Mouse (Mus musculus) intestine, embryonic 16.5 days (tissue): ENCODE results near the gene Fbn1. TPM values are rescaled to one million over a fixed set of nuclear protein-coding genes. Genes with fewer than 3 reads are reported as not detected.

Experiments
- ATAC-seq: fragments of 200-750 bp; cut with Nextera tagmentation; 2 replicates; pipeline ENCODE4 v1.8.0; 2017; ENCODE audit warnings: moderate TSS enrichment, moderate library complexity
- H3K27ac ChIP-seq: fragments of 300-500 bp; sonication (generic); 2 replicates; pipeline ENCODE4 v1.5.1; 2014; ENCODE audit warnings: mild to moderate bottlenecking, low read length
- H3K27me3 ChIP-seq: fragments of 300-500 bp; sonication (generic); replicated peaks from 2 replicates; pipeline ENCODE4 v1.6.1; 2014; ENCODE audit warnings: low read length, control low read depth, mixed read lengths; ENCODE audit not compliant: control insufficient read depth, insufficient read depth
- H3K36me3 ChIP-seq: fragments of 300-500 bp; sonication (generic); 2 replicates; pipeline ENCODE4 v1.6.1; 2014; ENCODE audit warnings: low read length, control low read depth; ENCODE audit not compliant: control insufficient read depth, insufficient read depth
- H3K4me1 ChIP-seq: fragments of 300-500 bp; sonication (generic); 2 replicates; pipeline ENCODE4 v1.6.1; 2014; ENCODE audit warnings: low read length, control low read depth, mixed read lengths; ENCODE audit not compliant: control insufficient read depth, insufficient read depth
- H3K4me2 ChIP-seq: fragments of 300-500 bp; sonication (generic); 2 replicates; pipeline ENCODE4 v1.6.1; 2014; ENCODE audit warnings: low read depth, low read length, control low read depth
- H3K4me3 ChIP-seq: fragments of 300-500 bp; sonication (generic); 2 replicates; pipeline ENCODE4 v1.5.1; 2014; ENCODE audit warnings: mild to moderate bottlenecking, low read length
- H3K9ac ChIP-seq: fragments of 300-500 bp; sonication (generic); 2 replicates; pipeline ENCODE4 v1.6.1; 2014; ENCODE audit warnings: low read depth, low read length
- H3K9me3 ChIP-seq: fragments of 300-500 bp; sonication (generic); 2 replicates; pipeline ENCODE4 v1.6.1; 2016; ENCODE audit warnings: low read length, control low read depth; ENCODE audit not compliant: control insufficient read depth
- WGBS: fragments of 180-500 bp; shearing (Covaris S2); extraction: QIAGEN DNeasy Blood & Tissue Kit; methylation state at CpG from one replicate; pipeline ENCODE4 v1.1.7; 2014; 5-methylcytosine and 5-hydroxymethylcytosine counted together
- polyA plus RNA-seq: library from polyadenylated mRNA; unstranded; fragments of >200 nt; fragmentation: Nextera tagmentation; extraction: Ambion mirVana; gene quantifications from 2 replicates; pipeline ENCODE4 v1.2.1, GENCODE M21; 2015

The Fbn1 gene
- polyA plus RNA-seq, 1 experiment from 2014 or later = 12.6 TPM

GRCm38 (mm10) chr2:125379206-125379605 lies 128.6 kb downstream of the Fbn1 start:
- H3K4me2 ChIP-seq = no peak overlapping the region
- H3K9ac ChIP-seq = no peak overlapping the region
- H3K4me1 ChIP-seq = peaks cover 3% of the 10 kb centered on the region; the same call in 1 of the 2 replicates
- H3K36me3 ChIP-seq = no peaks in the 10 kb centered on the region
- H3K27me3 ChIP-seq = no peaks in the 10 kb centered on the region
- H3K4me3 ChIP-seq = no peak overlapping the region
- 89% methylated on average over 2 of the region's 2 CpGs for WGBS
- no peak overlapping the region for H3K27ac ChIP-seq
- ATAC-seq = no peak
- no peaks in the 10 kb centered on the region for H3K9me3 ChIP-seq

- Histone ChIP-seq H3K9me3 (no peaks in the 10 kb centered on the region), H3K27ac (no peak overlapping the region), H3K4me3 (no peak overlapping the region), H3K27me3 (no peaks in the 10 kb centered on the region), H3K9ac (no peak overlapping the region), H3K4me1 (peaks cover 3% of the 10 kb centered on the region; the same call in 1 of the 2 replicates), H3K4me2 (no peak overlapping the region), H3K36me3 (peaks cover 2% of the 10 kb centered on the region; the same call in 1 of the 2 replicates)
- WGBS = 80% methylated on average over 5 of the region's 5 CpGs
- no peak for ATAC-seq
Observed at GRCm38 (mm10) chr2:125375926-125376325, 131.9 kb downstream of the Fbn1 start.

GRCm38 (mm10) chr2:125375301-125375700 lies 132.5 kb downstream of the Fbn1 start:
- 77% methylated on average over 10 of the region's 10 CpGs for WGBS

GRCm38 (mm10) chr2:125369666-125370065 lies 138.1 kb downstream of the Fbn1 start:
- no peaks in the 10 kb centered on the region for H3K4me1 ChIP-seq
- H3K9me3 ChIP-seq = no peaks in the 10 kb centered on the region
- no peak overlapping the region for H3K4me2 ChIP-seq
- H3K27ac ChIP-seq = no peak overlapping the region
- 92% methylated on average over 8 of the region's 8 CpGs for WGBS
- ATAC-seq = no peak
- no peaks in the 10 kb centered on the region for H3K27me3 ChIP-seq
- no peak overlapping the region for H3K9ac ChIP-seq
- no peak overlapping the region for H3K4me3 ChIP-seq
- H3K36me3 ChIP-seq = peaks cover 2% of the 10 kb centered on the region; the same call in 1 of the 2 replicates

More at GRCm38 (mm10) chr2:125375301-125375700, 132.5 kb downstream of the Fbn1 start:
- no peak overlapping the region for H3K4me2 ChIP-seq
- H3K9ac ChIP-seq = no peak overlapping the region
- H3K4me3 ChIP-seq = no peak overlapping the region
- no peak overlapping the region for H3K27ac ChIP-seq
- H3K36me3 ChIP-seq = peaks cover 2% of the 10 kb centered on the region; the same call in 1 of the 2 replicates
- ATAC-seq = no peak
- H3K9me3 ChIP-seq = no peaks in the 10 kb centered on the region
- H3K4me1 ChIP-seq = no peaks in the 10 kb centered on the region
- no peaks in the 10 kb centered on the region for H3K27me3 ChIP-seq

- peaks cover 2% of the 10 kb centered on the region; the same call in 1 of the 2 replicates for H3K36me3 ChIP-seq
- no peak overlapping the region for H3K27ac ChIP-seq
- no peaks in the 10 kb centered on the region for H3K27me3 ChIP-seq
- ATAC-seq = no peak
- H3K4me1 ChIP-seq = no peaks in the 10 kb centered on the region
- no peak overlapping the region for H3K4me3 ChIP-seq
- no peak overlapping the region for H3K9ac ChIP-seq
- WGBS = 64% methylated on average over 4 of the region's 4 CpGs
- H3K9me3 ChIP-seq = no peaks in the 10 kb centered on the region
- H3K4me2 ChIP-seq = no peak overlapping the region
Observed at GRCm38 (mm10) chr2:125368616-125369015, 139.2 kb downstream of the Fbn1 start.

- Histone ChIP-seq H3K9me3 (no peaks in the 10 kb centered on the region), H3K4me1 (no peaks in the 10 kb centered on the region), H3K4me2 (no peak overlapping the region), H3K4me3 (no peak overlapping the region), H3K36me3 (peaks cover 6% of the 10 kb centered on the region; the same call in 1 of the 2 replicates), H3K27me3 (no peaks in the 10 kb centered on the region), H3K9ac (no peak overlapping the region), H3K27ac (no peak overlapping the region)
- 65% methylated on average over 4 of the region's 4 CpGs for WGBS
- no peak for ATAC-seq
Observed at GRCm38 (mm10) chr2:125361661-125362060, 146.1 kb downstream of the Fbn1 start.

- no peaks in the 10 kb centered on the region for H3K27me3 ChIP-seq
- H3K36me3 ChIP-seq = peaks cover 3% of the 10 kb centered on the region; the same call in 1 of the 2 replicates
- peak overlapping the region; percentile 35; the same call in 1 of the 2 replicates for H3K27ac ChIP-seq
- H3K4me1 ChIP-seq = peaks cover 11% of the 10 kb centered on the region
- H3K4me2 ChIP-seq = no peak overlapping the region
- WGBS = 37% methylated on average over 3 of the region's 3 CpGs
- no peak overlapping the region for H3K9ac ChIP-seq
- no peaks in the 10 kb centered on the region for H3K9me3 ChIP-seq
- no peak overlapping the region for H3K4me3 ChIP-seq
- ATAC-seq = no peak
Observed at GRCm38 (mm10) chr2:125356486-125356885, 151.3 kb downstream of the Fbn1 start.

- no peak for ATAC-seq
Observed at GRCm38 (mm10) chr2:125356068-125356467, 151.7 kb downstream of the Fbn1 start.

GRCm38 (mm10) chr2:125355216-125355971 lies 152.4 kb downstream of the Fbn1 start:
- H3K9me3 ChIP-seq = no peaks in the 10 kb centered on the region
- peak; percentile 56; the same call in 1 of the 2 replicates for ATAC-seq
- WGBS = 45% methylated on average over 11 of the region's 11 CpGs

More at GRCm38 (mm10) chr2:125356068-125356467, 151.7 kb downstream of the Fbn1 start:
- Histone ChIP-seq H3K4me1 (peaks cover 11% of the 10 kb centered on the region), H3K27ac (peak overlapping the region; percentile 35), H3K27me3 (no peaks in the 10 kb centered on the region), H3K4me2 (no peak overlapping the region), H3K9ac (no peak overlapping the region), H3K4me3 (no peak overlapping the region), H3K36me3 (peaks cover 3% of the 10 kb centered on the region; the same call in 1 of the 2 replicates), H3K9me3 (no peaks in the 10 kb centered on the region)
- WGBS = 57% methylated on average over 5 of the region's 5 CpGs

More at GRCm38 (mm10) chr2:125355216-125355971, 152.4 kb downstream of the Fbn1 start:
- no peak overlapping the region for H3K9ac ChIP-seq
- no peak overlapping the region for H3K4me2 ChIP-seq
- H3K36me3 ChIP-seq = peaks cover 3% of the 10 kb centered on the region; the same call in 1 of the 2 replicates
- H3K27ac ChIP-seq = peak overlapping the region; percentile 53
- peaks cover 11% of the 10 kb centered on the region for H3K4me1 ChIP-seq
- H3K27me3 ChIP-seq = no peaks in the 10 kb centered on the region
- H3K4me3 ChIP-seq = no peak overlapping the region
